Mouse (Mus musculus) heart, embryonic 13.5 days (tissue): ENCODE measurements at regions not wholly inside any gene's neighbourhood (a gene's known extent, or its start where the extent isn't known, plus 50 kb on each side); places are given as distances from the start of the nearest gene placed in this dataset.

Experiments used
- ATAC-seq: fragments of 200-750 bp; cut with Nextera tagmentation; 2 replicates; pipeline ENCODE4 v1.8.0; 2017; ENCODE audit warnings: moderate TSS enrichment; ENCODE audit not compliant: insufficient number of reproducible peaks, low FRiP score, low TSS enrichment; ENCODE audit errors: extremely low read depth
- H3K27ac ChIP-seq: fragments of 300-500 bp; sonication (generic); replicated peaks from 2 replicates; pipeline ENCODE4 v1.5.1; 2015; ENCODE audit warnings: moderate library complexity, mild to moderate bottlenecking, inconsistent platforms
- H3K27me3 ChIP-seq: fragments of 300-500 bp; sonication (generic); replicated peaks from 2 replicates; pipeline ENCODE4 v1.6.1; 2015; ENCODE audit warnings: mild to moderate bottlenecking, inconsistent platforms
- H3K36me3 ChIP-seq: fragments of 300-500 bp; sonication (generic); 2 replicates; pipeline ENCODE4 v1.6.1; 2015; ENCODE audit warnings: mild to moderate bottlenecking, inconsistent platforms
- H3K4me1 ChIP-seq: fragments of 300-500 bp; sonication (generic); 2 replicates; pipeline ENCODE4 v1.6.1; 2015; ENCODE audit warnings: inconsistent platforms
- H3K4me2 ChIP-seq: fragments of 300-500 bp; sonication (generic); 2 replicates; pipeline ENCODE4 v1.6.1; 2015; ENCODE audit warnings: inconsistent platforms, mild to moderate bottlenecking, moderate library complexity
- H3K4me3 ChIP-seq: fragments of 300-500 bp; sonication (generic); 2 replicates; pipeline ENCODE4 v1.5.1; 2015; ENCODE audit warnings: moderate library complexity, mild to moderate bottlenecking, inconsistent platforms
- H3K9ac ChIP-seq: fragments of 300-500 bp; sonication (generic); 2 replicates; pipeline ENCODE4 v1.6.1; 2015; ENCODE audit warnings: inconsistent platforms, mild to moderate bottlenecking, moderate library complexity
- H3K9me3 ChIP-seq: fragments of 300-500 bp; sonication (generic); 2 replicates; pipeline ENCODE4 v1.6.1; 2016; ENCODE audit warnings: inconsistent platforms
- WGBS: fragments of 180-500 bp; shearing (Covaris S2); methylation state at CpG from one replicate; pipeline ENCODE4 v1.1.7; 2015; ENCODE audit warnings: mixed read lengths; 5-methylcytosine and 5-hydroxymethylcytosine counted together

DNA sequence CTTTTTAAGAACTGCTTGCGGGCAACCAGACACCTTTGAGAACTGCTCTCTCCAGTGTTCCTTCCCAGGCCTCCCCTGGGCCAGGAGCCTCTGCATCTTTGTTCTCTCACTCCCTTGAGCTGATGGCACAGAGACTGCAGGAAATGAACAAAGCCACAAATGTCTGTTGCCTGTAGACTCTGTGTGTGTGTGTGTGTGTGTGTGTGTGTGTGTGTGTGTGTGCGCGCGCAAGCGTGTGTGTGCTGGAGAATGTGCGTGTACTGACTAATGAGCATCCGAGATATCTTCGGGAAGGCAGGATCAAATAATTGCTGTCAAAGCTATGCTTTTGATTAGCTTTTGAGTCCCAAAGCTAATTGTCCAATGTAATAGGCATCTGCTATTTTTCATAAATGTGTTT, 254.7 kb upstream of the Sdk2 start:
- H3K9me3 ChIP-seq = no peaks in the 10 kb centered on the region
- no peak overlapping the region for H3K4me3 ChIP-seq
- H3K27ac ChIP-seq = no peak overlapping the region
- no peaks in the 10 kb centered on the region for H3K36me3 ChIP-seq
- no peak overlapping the region for H3K4me2 ChIP-seq
- peaks cover 20% of the 10 kb centered on the region for H3K27me3 ChIP-seq
- 88% methylated on average over 8 of the region's 8 CpGs for WGBS
- H3K4me1 ChIP-seq = peaks cover 10% of the 10 kb centered on the region
- H3K9ac ChIP-seq = no peak overlapping the region
- no peak for ATAC-seq

DNA sequence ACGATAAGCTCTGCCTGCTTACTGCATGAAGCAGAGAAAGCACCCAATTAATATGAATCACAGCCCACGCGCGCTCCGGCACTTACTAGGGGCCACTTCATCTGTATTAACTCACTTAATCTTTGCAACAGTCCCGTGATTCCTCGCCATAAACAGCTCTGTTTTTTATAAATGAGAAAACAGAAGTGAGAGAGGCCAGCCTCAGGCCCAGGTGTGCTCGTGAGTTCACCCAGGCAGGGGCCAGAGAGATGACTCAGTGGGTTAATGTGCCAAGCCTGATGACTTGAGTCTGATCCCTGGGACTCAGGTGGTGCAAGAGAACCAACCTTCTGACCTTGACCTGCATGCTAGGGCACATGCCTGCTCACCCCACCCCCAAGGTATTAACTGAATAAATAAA, 248.4 kb upstream of the Sdk2 start:
- Histone ChIP-seq H3K9ac (no peak overlapping the region), H3K27ac (no peak overlapping the region), H3K4me2 (no peak overlapping the region), H3K4me1 (peaks cover 19% of the 10 kb centered on the region), H3K36me3 (no peaks in the 10 kb centered on the region), H3K4me3 (no peak overlapping the region), H3K9me3 (no peaks in the 10 kb centered on the region), H3K27me3 (peaks cover 49% of the 10 kb centered on the region)
- 78% methylated on average over 8 of the region's 8 CpGs for WGBS
- ATAC-seq = no peak

DNA sequence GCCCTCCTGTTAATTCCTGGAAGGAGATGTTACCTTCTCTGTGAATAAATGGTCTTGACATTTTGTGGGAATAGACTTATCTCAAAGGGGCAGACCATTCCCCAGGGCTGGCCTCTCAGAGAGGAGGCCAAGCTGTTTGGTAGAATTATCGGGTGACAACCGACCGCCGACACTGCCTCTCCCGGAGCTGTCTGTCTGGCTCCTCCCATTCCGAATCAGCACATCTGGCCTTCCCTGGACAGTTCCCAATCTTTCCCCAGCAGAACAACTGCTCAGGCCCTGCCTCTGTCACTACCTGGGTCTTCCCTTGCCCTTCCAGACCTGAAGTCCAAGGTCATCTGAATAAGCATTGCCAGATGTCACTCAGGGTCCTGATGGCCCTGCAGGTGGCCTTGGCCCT, 246.8 kb upstream of the Sdk2 start:
- no peak overlapping the region for H3K4me3 ChIP-seq
- peaks cover 46% of the 10 kb centered on the region for H3K27me3 ChIP-seq
- no peaks in the 10 kb centered on the region for H3K36me3 ChIP-seq
- no peaks in the 10 kb centered on the region for H3K9me3 ChIP-seq
- H3K9ac ChIP-seq = no peak overlapping the region
- 10% methylated on average over 6 of the region's 6 CpGs for WGBS
- ATAC-seq = no peak
- H3K27ac ChIP-seq = no peak overlapping the region
- peaks cover 19% of the 10 kb centered on the region for H3K4me1 ChIP-seq
- H3K4me2 ChIP-seq = no peak overlapping the region

DNA sequence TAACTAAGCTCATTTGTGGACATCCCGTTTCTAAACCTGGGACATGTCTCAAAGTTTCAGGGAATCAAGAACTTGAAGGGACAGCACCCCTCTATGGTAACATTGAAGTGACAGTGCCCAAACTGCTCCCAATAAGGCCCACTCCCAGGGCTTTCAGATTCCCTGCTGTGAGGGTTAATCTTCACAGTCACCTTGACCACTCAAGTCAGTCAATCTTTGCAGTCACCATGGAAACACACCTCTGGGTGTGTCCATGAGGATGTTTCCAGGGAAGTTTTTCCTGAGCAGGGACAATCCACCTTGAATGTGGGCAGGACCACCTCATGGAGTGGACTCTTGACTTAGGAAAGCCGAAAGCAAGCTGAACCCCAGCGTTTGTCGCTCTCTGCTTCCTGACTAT, 244.8 kb upstream of the Sdk2 start:
- no peaks in the 10 kb centered on the region for H3K36me3 ChIP-seq
- H3K27ac ChIP-seq = no peak overlapping the region
- H3K4me1 ChIP-seq = peaks cover 9% of the 10 kb centered on the region
- H3K27me3 ChIP-seq = peaks cover 48% of the 10 kb centered on the region
- WGBS = 78% methylated on average over 4 of the region's 4 CpGs
- H3K4me3 ChIP-seq = no peak overlapping the region
- no peaks in the 10 kb centered on the region for H3K9me3 ChIP-seq
- H3K9ac ChIP-seq = no peak overlapping the region
- no peak for ATAC-seq
- no peak overlapping the region for H3K4me2 ChIP-seq

DNA sequence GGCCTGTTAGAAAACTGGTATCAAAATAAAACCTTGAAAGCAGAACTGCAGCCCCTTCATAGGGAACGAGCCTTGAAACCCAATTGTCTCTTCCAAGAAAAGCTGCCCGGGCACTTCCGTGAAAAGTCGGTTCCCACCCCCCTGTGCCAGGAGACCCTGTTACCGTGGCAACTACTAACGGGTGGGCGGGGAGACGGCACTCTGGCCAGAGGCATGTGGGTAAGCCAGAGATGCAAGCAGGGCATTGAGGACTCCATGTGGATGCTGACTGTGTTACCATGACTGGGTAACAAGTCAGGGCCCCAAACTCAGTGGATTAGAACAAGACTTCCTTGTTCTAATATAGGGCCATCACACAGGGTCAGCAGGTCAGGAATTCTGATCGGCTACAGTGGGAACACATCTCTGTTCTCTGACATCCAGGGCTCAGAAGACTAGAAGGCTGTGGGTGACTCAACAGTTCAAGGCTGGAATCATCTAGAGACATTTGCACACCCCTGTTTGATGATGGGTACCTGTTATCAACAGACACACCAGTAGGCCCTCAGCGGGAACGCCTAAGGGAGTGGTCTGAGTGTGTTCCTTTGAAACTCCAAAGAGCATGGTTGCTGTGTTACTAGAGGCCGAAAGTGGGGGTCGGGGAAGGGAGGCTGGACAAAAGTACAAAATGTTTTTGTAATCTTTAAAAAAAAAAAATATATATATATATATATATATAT, 236.9 kb upstream of the Sdk2 start:
- no peak for ATAC-seq
- H3K9ac ChIP-seq = no peak overlapping the region
- no peaks in the 10 kb centered on the region for H3K4me1 ChIP-seq
- no peak overlapping the region for H3K27ac ChIP-seq
- H3K27me3 ChIP-seq = peaks cover 29% of the 10 kb centered on the region
- no peaks in the 10 kb centered on the region for H3K36me3 ChIP-seq
- H3K4me3 ChIP-seq = no peak overlapping the region
- 54% methylated on average over 13 of the region's 13 CpGs for WGBS
- no peaks in the 10 kb centered on the region for H3K9me3 ChIP-seq
- no peak overlapping the region for H3K4me2 ChIP-seq

DNA sequence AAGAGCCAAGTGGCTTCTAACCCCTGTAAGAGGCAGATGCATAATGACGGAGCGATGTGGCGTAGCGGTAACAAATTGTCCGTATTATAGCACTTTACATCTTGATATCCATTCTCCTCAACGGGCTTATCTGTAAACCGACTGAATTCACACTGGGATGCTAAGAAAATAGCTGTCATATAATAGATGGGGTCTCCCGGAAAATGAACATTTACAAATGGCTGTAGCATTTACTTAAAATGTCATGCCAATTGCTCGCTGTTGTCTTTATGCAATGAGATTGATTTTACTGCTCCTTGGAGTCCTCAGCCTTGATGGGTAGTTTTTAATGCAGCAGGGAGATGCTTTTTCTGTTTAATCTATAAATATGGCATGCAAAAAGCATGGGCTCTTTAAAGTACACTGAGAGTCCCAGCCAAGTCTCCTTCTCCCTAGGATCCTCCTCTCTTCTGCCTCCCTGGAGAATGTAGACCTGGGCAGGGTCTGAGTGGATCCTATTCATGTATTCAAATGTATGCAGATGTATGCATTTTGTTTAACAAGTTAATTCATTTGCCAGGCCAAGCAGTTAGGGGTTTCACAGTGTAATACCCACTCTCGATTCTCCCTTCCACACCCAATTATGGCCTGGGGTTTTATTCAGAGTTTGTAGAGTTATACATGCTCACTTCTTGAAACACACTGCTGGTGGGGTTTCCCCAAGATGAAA, 233.9 kb upstream of the Sdk2 start:
- WGBS = 78% methylated on average over 10 of the region's 10 CpGs
- Histone ChIP-seq H3K9me3 (no peaks in the 10 kb centered on the region), H3K27me3 (peaks cover 31% of the 10 kb centered on the region; the same call in 1 of the 2 replicates), H3K4me1 (peaks cover 6% of the 10 kb centered on the region), H3K4me2 (no peak overlapping the region), H3K9ac (no peak overlapping the region), H3K36me3 (no peaks in the 10 kb centered on the region), H3K27ac (no peak overlapping the region), H3K4me3 (no peak overlapping the region)
- ATAC-seq = no peak

DNA sequence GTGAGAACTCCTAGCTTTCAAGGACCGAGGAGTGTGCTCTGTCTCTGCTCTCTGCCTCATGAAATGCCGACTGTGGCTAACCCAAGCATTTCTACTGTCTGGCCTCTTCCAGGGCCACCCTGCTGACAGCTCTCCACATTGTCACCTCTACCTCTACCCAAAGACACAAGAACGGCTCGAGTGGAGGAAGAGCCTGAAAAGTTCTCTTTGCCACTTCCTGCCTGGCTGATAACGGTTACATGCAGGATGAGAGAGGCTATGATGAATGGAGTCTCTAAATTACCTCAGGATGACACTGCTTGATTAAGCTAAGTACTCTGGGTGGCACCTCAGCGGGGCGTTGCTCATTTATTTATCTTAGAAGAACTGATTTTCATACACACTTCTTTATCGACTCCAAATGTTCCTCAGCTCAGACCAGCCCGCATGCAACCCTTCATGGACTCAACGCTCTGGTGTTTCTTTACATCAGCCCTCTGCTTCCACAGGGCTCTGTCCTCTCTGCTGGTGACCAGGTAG, 230.0 kb upstream of the Sdk2 start:
- no peak overlapping the region for H3K27ac ChIP-seq
- H3K4me2 ChIP-seq = no peak overlapping the region
- no peaks in the 10 kb centered on the region for H3K9me3 ChIP-seq
- H3K27me3 ChIP-seq = peaks cover 24% of the 10 kb centered on the region; the same call in 1 of the 2 replicates
- H3K9ac ChIP-seq = no peak overlapping the region
- WGBS = 40% methylated on average over 10 of the region's 10 CpGs
- peaks cover 19% of the 10 kb centered on the region for H3K4me1 ChIP-seq
- no peak for ATAC-seq
- no peaks in the 10 kb centered on the region for H3K36me3 ChIP-seq
- H3K4me3 ChIP-seq = no peak overlapping the region

DNA sequence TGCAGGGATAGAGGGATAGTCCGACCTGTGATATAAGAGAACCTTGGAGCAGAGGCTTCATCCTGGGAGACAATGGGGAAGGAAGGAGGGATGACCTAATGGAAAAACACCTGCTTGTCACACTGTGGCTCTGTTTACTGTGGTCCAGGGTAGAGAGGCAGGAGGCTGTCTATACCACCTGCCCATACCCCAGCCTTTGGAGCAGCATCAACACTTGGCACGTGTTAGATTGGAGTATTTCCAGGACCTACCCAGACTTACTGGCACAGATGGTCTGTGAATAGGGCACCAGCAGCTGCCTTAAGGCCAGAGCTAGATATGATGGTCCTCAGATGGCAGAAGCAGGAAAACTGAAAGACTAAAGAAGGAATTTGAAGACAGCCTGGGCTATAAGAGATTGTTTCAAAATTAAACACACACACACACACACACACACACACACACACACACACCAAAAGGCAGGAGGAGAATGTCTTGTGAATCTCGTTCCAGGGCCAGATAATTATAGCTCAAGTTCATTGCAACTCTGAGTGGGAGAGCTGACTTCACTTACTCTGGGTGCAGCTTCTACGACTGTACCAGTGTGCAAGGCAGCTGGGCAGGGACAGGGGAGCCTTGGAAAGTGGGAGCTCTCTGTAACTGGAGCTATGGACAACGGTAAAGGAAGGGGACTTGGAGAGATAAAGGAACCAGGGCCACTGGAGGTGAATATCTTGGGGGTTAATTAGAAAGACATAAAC, 227.8 kb upstream of the Sdk2 start:
- Histone ChIP-seq H3K9me3 (no peaks in the 10 kb centered on the region), H3K27me3 (peaks cover 10% of the 10 kb centered on the region; the same call in 1 of the 2 replicates), H3K36me3 (no peaks in the 10 kb centered on the region), H3K27ac (no peak overlapping the region), H3K4me1 (peaks cover 19% of the 10 kb centered on the region), H3K9ac (no peak overlapping the region), H3K4me3 (no peak overlapping the region), H3K4me2 (no peak overlapping the region)
- no peak for ATAC-seq
- WGBS = 34% methylated on average over 5 of the region's 5 CpGs

DNA sequence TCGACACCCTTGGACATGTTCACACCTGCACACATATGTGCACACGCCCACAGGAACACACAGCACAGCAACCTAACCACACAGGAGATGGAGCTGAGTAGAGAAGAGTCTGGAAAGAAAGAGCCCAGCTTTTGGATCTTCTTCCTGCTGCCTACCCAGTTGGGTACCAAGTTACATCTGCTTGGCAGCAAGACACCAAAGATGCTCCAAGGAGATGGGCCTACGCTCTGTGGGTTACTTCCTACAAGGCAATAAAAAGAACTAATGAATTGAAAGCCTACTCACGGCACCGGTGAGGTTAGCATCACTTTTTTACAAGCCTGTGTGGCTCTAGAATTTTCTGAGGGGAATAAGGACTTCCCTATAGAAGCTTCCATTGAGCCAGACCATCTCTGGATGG, 224.4 kb upstream of the Sdk2 start:
- Histone ChIP-seq H3K9ac (no peak overlapping the region), H3K4me3 (no peak overlapping the region), H3K36me3 (no peaks in the 10 kb centered on the region), H3K9me3 (no peaks in the 10 kb centered on the region), H3K27ac (no peak overlapping the region), H3K4me1 (peaks cover 18% of the 10 kb centered on the region), H3K4me2 (no peak overlapping the region), H3K27me3 (no peaks in the 10 kb centered on the region; the same call in 1 of the 2 replicates)
- WGBS = 87% methylated on average over 5 of the region's 5 CpGs
- no peak for ATAC-seq

DNA sequence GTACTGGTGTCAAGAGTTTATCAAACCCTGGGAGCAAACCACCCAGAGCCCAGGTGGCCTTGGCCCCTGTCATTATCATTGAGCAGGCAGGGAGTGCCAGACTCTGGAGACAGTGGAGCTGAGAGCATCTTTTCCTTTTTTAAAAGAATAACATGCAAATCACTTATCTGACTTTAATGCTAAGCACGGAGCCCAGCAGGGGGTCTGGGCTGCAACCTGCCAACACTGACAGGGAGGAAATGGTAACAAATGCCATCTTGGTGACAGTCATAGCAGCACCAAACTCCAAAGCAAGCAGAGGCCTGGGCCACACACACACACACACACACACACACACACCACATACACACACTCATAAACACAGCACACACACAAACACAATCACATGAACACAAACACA, 223.1 kb upstream of the Sdk2 start:
- WGBS = 58% methylated on average over 1 of the region's 1 CpGs
- Histone ChIP-seq H3K36me3 (no peaks in the 10 kb centered on the region), H3K4me2 (no peak overlapping the region), H3K9me3 (no peaks in the 10 kb centered on the region), H3K9ac (no peak overlapping the region), H3K27me3 (peaks cover 8% of the 10 kb centered on the region), H3K4me1 (peaks cover 12% of the 10 kb centered on the region), H3K4me3 (no peak overlapping the region), H3K27ac (no peak overlapping the region)
- ATAC-seq = no peak

DNA sequence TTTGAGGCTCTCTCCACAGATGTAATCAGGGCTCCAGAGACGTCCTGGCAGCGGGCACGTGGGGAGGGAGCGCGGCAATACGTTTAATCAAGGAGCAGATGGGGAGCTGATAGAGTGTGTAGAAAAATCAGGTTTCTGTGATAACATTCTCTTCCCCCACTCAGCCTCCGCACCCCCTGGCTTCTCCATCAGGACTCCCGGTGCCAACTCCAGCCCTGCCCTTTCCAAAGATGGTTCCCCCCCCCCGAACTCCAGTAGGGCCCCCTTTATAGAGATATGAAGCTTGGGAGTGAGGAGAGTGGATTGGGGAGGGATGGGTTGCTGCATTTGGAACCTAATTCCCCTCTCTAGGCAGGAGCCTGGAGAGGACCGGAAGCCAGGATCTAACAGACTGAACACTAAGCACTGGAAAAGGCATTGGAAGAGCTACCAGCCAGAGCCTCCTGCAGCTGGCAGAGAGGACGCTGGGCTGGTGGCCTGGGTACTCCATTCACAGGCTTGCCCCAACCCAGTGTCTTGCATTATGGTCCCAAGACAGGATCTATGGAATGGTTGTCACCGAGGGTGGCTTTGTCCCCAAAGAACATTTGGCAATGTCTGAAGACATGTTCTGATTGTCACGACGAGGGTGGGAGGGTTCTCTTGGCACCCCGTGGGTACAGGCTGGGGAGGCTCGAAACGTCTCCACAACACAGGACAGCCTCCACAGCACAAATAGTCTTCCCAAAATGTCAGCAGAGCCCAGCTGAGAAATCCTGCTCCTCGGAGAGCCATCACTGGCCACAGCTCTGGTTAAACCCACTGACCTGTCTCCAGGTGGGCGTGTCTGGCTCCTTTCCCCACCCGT, 218.2 kb upstream of the Sdk2 start:
- WGBS = 75% methylated on average over 20 of the region's 20 CpGs

More for the DNA sequence above, 218.2 kb upstream of the Sdk2 start:
- Histone ChIP-seq H3K9ac (no peak overlapping the region), H3K27me3 (peaks cover 35% of the 10 kb centered on the region), H3K4me1 (peaks cover 11% of the 10 kb centered on the region; the same call in 1 of the 2 replicates), H3K4me2 (no peak overlapping the region), H3K9me3 (no peaks in the 10 kb centered on the region), H3K4me3 (no peak overlapping the region), H3K36me3 (no peaks in the 10 kb centered on the region), H3K27ac (no peak overlapping the region)
- ATAC-seq = no peak
